Mouse (Mus musculus) embryonic facial prominence, embryonic 10.5 days (tissue): ENCODE measurements at regions not wholly inside any gene's neighbourhood (a gene's known extent, or its start where the extent isn't known, plus 50 kb on each side); places are given as distances from the start of the nearest gene placed in this dataset. TPM values are rescaled to one million over a fixed set of nuclear protein-coding genes. Genes with fewer than 3 reads are reported as not detected.

Experiments
- microRNA-seq: library from miRNA; unstranded; fragments of <30 nt; microRNA quantifications from one replicate; pipeline ENCODE4, GENCODE M21; 2017

Small RNA genes in the stretch of these regions (microRNA-seq; reads per million reads assigned to microRNA genes)
- gene Gm23215 = not detected
